Mouse (Mus musculus): Measurements from ENCODE around the gene Syngr4. TPM values are rescaled to one million over a fixed set of nuclear protein-coding genes. Genes with fewer than 3 reads are reported as not detected.

Gene Syngr4
- total and polyA plus RNA-seq, 3 experiments, result not detected

- H3K9ac ChIP-seq (ENCODE audit: insufficient read depth, low read depth), result no peak overlapping the region
- dilution Hi-C loops (cut with MboI; ENCODE audit: extremely low pct_ligation_motif_present, extremely low pct_unique_long_range_greater_than_20kb, low sequenced_read_pairs) (no loop called here), in situ Hi-C loops (cut with MboI; ENCODE audit: low pct_ligation_motif_present, low pct_unique_long_range_greater_than_20kb, low sequenced_read_pairs) (loop anchor here (5.0 kb wide), 1 partner anchor 72 kb away; no protein-coding TSS in a partner anchor)
- DNase-seq (ENCODE audit: extremely low read depth), result no peak
- TF ChIP-seq RAD21 (IDR thresholded peaks at IDR 0.05; ENCODE audit: low read depth, low read length), result no peak
- no peak for TF ChIP-seq BHLHE40 (IDR thresholded peaks at IDR 0.05; ENCODE audit: low read depth, low read length)
- peak; percentile 65 for TF ChIP-seq NRF1 (IDR thresholded peaks at IDR 0.05; ENCODE audit: low read depth, low read length)
- no peak for TF ChIP-seq POLR2AphosphoS2 (IDR thresholded peaks at IDR 0.05; ENCODE audit: low read depth, low read length)
- TF ChIP-seq MAFK (IDR thresholded peaks at IDR 0.05; ENCODE audit: insufficient replicate concordance, low read length), result no peak
- no peak for TF ChIP-seq SIN3A (IDR thresholded peaks at IDR 0.05; ENCODE audit: low read length)
- peak overlapping the region; percentile 27; the same call in 1 of the 2 replicates for H3K4me2 ChIP-seq (ENCODE audit: insufficient read depth, low read depth, poor library complexity, severe bottlenecking)
- H3K4me1 ChIP-seq (ENCODE audit: control insufficient read depth in 1 of 2, insufficient read depth in 2 of 2), result peaks cover 19 to 25% of the 10 kb centered on the region in 2 experiments
- H3K9me3 ChIP-seq (replicated peaks; ENCODE audit: low read length), result peaks cover 6% of the 10 kb centered on the region
- peaks cover 24% of the 10 kb centered on the region for H3K79me2 ChIP-seq (replicated peaks; ENCODE audit: control insufficient read depth, extremely low read depth, insufficient read depth, poor library complexity, severe bottlenecking)
- H3K36me3 ChIP-seq (replicated peaks in 1 of 2; ENCODE audit: control insufficient read depth in 1 of 2, insufficient read depth in 1 of 2, low read length in 1 of 2), result peaks cover 7 to 12% of the 10 kb centered on the region in 2 experiments
- peak overlapping the region in 1 of 3 experiments; percentile 7 for H3K4me3 ChIP-seq (replicated peaks in 1 of 3; ENCODE audit: low read depth in 2 of 3, low read length in 2 of 3, poor library complexity in 1 of 3)
- no peak overlapping the region for H3K27ac ChIP-seq (ENCODE audit: insufficient read depth, low read depth)
- peaks cover 35% of the 10 kb centered on the region for H3K27me3 ChIP-seq (replicated peaks)
Observed at GRCm38 (mm10) chr7:45870282-45871058, 26.0 kb downstream of the Syngr4 start.

- dilution Hi-C loops (cut with MboI; ENCODE audit: extremely low pct_ligation_motif_present, extremely low pct_unique_long_range_greater_than_20kb, low sequenced_read_pairs) (no loop called here), in situ Hi-C loops (cut with MboI; ENCODE audit: low pct_ligation_motif_present, low pct_unique_long_range_greater_than_20kb, low sequenced_read_pairs) (loop anchor here (5.0 kb wide), 1 partner anchor 73 kb away; no protein-coding TSS in a partner anchor)
- Histone ChIP-seq H3K79me2 (replicated peaks; ENCODE audit: control insufficient read depth, extremely low read depth, insufficient read depth, poor library complexity, severe bottlenecking) (peaks cover 20% of the 10 kb centered on the region), H3K36me3 (replicated peaks in 1 of 2; ENCODE audit: control insufficient read depth in 1 of 2, insufficient read depth in 1 of 2, low read length in 1 of 2) (peaks cover 3 to 7% of the 10 kb centered on the region in 2 experiments), H3K27me3 (replicated peaks) (peaks cover 42% of the 10 kb centered on the region), H3K9ac (ENCODE audit: insufficient read depth, low read depth) (no peak overlapping the region), H3K4me3 (replicated peaks in 1 of 3; ENCODE audit: low read depth in 2 of 3, low read length in 2 of 3, poor library complexity in 1 of 3) (no peak overlapping the region), H3K27ac (ENCODE audit: insufficient read depth, low read depth) (no peak overlapping the region), H3K4me1 (ENCODE audit: control insufficient read depth in 1 of 2, insufficient read depth in 2 of 2) (peaks cover 15 to 18% of the 10 kb centered on the region in 2 experiments), H3K4me2 (ENCODE audit: insufficient read depth, low read depth, poor library complexity, severe bottlenecking) (peak overlapping the region; percentile 27; the same call in 1 of the 2 replicates), H3K9me3 (replicated peaks; ENCODE audit: low read length) (peaks cover 6% of the 10 kb centered on the region)
- DNase-seq (ENCODE audit: extremely low read depth), result no peak
- TF ChIP-seq EP300 (IDR thresholded peaks at IDR 0.05; ENCODE audit: low read length), result no peak
- TF ChIP-seq USF2 (conservative IDR thresholded peaks at IDR 0.05; ENCODE audit: low read depth, low read length), result no peak
- TF ChIP-seq ZMIZ1 (IDR thresholded peaks at IDR 0.05; ENCODE audit: low read depth, low read length), result no peak
- no peak for TF ChIP-seq CHD2 (IDR thresholded peaks at IDR 0.05; ENCODE audit: low read length)
- no peak for TF ChIP-seq HCFC1 (IDR thresholded peaks at IDR 0.05; ENCODE audit: low read depth, low read length)
- no peak for TF ChIP-seq GABPA (IDR thresholded peaks at IDR 0.05; ENCODE audit: insufficient replicate concordance, low read depth, low read length)
- TF ChIP-seq ZC3H11A (IDR thresholded peaks at IDR 0.05; ENCODE audit: low read depth, low read length), result no peak
- no peak for TF ChIP-seq RCOR1 (conservative IDR thresholded peaks at IDR 0.05; ENCODE audit: low read depth, low read length)
- TF ChIP-seq MAX (IDR thresholded peaks at IDR 0.05; ENCODE audit: low read length), result no peak
- no peak for TF ChIP-seq IRF4 (IDR thresholded peaks at IDR 0.05; ENCODE audit: low read depth, low read length)
- no peak for TF ChIP-seq PAX5 (IDR thresholded peaks at IDR 0.05; ENCODE audit: low read length)
- TF ChIP-seq TBP (conservative IDR thresholded peaks at IDR 0.05; ENCODE audit: low read depth, low read length), result no peak
- TF ChIP-seq RAD21 (IDR thresholded peaks at IDR 0.05; ENCODE audit: low read depth, low read length), result no peak
- no peak for TF ChIP-seq POLR2A (IDR thresholded peaks at IDR 0.05; ENCODE audit: low read depth, low read length)
- TF ChIP-seq USF1 (IDR thresholded peaks at IDR 0.05; ENCODE audit: low read depth, low read length), result no peak
- no peak for TF ChIP-seq SMC3 (IDR thresholded peaks at IDR 0.05; ENCODE audit: low read depth, low read length)
Observed at GRCm38 (mm10) chr7:45869787-45870186, 26.7 kb downstream of the Syngr4 start.

All from CH12.LX (cell line).